Mouse (Mus musculus): Measurements from ENCODE around the gene Zfc3h1.

DNA sequence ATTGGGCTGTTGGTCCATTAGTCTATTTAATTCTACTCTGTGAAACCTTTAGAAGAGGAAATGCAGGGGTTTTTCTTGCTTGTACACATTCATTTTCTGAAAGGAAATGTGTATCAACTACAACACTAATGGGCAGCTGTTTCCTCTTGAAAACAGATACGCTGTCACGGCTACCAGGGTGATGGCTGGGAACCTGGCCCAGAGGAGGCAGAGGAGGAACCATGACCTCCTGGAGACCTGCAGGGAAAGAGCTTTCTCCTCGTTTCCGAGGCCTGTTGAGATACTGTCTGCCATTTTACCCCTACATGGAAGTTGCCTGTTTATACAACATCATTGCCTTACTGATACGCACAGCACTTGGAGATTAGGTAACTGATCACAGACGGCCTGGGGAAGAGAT, 81.0 kb downstream of the Zfc3h1 start:
- TF ChIP-seq CTCF (IDR thresholded peaks at IDR 0.05) (no peak), EP300 (IDR thresholded peaks at IDR 0.05) (no peak)

Measured in lung, postnatal 0 days (tissue).